Mouse (Mus musculus) liver (tissue): ENCODE measurements around the gene Eif2ak2.

Experiments used
- DNase-seq: peaks from one replicate; pipeline ENCODE4 v3.0.0-alpha.2; 2020; ENCODE audit warnings: mixed read lengths

Eif2ak2 gene

DNA sequence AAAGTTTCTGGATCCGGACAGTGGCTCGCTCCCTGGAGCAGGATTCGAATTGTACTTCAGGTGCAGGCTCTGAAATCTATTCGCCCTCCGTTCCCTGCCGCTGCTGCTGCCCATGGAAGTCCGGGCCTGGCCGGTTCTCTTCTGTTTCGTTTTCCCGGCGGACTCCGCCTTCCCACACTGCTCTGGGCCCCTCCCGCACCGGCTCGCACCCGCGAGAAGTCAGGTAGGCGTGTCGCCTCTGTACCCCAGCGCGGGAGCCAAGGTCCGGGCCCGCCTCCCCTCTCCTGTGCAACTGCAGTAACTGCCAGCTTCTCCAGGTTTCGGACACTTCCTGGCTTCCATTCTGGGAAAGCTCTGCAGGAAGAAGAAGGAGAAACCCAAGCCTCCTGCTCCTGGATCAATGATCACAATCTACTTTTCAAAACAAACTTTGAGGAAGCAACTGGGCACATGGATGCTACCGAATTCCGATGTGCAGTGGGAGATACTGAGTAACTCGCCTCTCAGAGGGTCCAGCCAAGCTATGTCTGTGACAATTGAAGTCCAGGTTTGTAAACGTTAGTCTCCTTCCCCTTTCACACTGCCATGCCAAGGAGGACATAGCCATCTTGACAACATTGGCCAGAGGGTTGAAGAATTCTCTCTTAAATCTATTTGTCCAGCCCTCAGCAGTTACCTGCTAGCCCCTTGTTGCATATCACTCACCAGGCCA lies at the start of gene Eif2ak2:
TSS of gene Eif2ak2 (minus strand) at position 173 of the 712 bp plus-strand sequence.
- DNase-seq = peak; percentile 91

DNA sequence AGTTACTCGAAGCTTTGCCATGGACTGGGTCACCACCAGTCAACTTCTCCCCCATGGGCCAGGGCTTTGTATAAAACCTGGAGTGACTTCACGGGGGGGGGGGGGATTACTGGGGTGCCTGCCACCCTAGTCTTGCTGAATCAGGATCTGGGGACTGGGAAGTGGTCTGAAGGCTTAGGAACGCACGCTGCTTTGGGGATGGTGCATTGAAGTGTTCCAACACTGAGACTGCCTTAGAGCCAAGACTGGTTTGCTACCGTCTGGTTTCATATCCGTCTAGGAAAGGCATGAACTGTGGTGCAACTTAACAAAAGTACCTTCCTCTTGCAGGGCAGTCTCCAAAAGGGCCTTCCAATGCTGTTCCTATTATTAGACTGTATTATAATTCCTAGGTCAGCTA lies 35.3 kb upstream of the Eif2ak2 start:
- no peak for DNase-seq

- no peak for DNase-seq
These were observed 34.5 kb upstream of the Eif2ak2 start for GRCm38 (mm10) chr17:78916899-78917298.

DNA sequence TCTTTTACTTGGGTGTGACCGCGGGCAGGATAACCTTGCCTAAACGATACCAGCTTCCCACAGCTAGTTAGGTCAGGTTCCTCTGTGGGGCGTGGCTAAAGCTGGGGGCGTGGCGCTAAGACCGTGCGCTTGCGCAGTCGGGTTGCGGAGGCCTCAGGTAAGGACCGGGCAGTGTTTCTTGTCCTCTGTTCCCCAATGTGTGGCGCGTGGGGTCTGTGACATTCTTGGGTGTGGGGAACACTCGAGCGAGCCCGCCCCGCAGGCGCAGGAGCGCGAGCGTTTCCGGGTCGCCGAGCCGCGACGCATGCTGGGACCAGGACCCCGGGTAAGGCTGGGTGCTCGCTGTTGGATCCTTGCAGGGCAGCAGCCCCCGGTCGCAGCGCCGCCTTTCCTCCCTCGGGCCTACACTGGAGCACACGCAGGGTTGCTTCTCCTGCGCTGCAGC lies 34.0 kb upstream of the Eif2ak2 start, which contains the start of gene Cebpzos:
TSS of gene Cebpzos (plus strand) at position 132 of the 445 bp plus-strand sequence.
- peak; percentile 95 for DNase-seq

DNA sequence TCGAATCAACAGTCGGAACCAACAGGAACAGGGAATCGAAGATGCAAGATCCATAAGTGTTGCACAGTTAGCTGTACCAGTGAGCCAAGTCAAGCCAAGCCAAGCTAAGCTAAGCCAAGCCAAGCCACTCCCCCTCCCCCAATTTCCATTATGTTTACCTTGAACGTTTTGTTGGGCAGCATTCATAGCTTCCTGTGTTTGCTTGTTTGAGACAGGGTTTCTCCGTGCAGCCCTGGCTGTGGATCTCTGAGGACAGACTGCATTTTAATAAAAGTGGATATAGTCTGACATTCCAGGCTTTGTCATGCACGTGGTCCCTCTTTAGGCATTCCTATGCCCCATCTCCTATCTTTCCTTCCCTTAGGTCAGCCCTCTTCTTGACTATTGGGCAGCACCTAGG lies 33.4 kb upstream of the Eif2ak2 start:
- no peak for DNase-seq

- no peak for DNase-seq
These were observed 31.5 kb upstream of the Eif2ak2 start for GRCm38 (mm10) chr17:78913921-78914320.

DNA sequence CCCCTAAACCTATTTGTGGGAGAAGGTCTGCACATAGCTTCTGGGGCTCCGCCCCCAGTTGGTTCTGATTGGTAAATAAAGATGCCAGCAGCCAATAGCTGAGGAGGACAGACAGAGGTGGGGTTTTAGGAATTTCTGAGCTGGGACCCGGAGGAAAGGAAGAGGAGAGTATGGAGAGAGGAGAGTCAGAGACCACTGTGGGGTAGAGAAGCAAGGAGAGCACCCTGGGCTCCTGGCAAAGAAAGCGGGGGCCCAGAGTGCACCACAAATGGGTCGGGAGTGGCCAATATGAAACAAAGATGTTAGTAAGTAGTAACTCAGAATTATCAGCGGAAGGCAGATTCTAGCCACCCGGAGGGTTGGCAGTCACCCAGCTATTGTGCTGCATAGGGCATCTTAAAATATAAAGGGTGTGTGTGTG lies 30.5 kb upstream of the Eif2ak2 start:
- peak; percentile 60 for DNase-seq

- DNase-seq = no peak
These were observed 27.0 kb upstream of the Eif2ak2 start for GRCm38 (mm10) chr17:78909374-78909773.

DNA sequence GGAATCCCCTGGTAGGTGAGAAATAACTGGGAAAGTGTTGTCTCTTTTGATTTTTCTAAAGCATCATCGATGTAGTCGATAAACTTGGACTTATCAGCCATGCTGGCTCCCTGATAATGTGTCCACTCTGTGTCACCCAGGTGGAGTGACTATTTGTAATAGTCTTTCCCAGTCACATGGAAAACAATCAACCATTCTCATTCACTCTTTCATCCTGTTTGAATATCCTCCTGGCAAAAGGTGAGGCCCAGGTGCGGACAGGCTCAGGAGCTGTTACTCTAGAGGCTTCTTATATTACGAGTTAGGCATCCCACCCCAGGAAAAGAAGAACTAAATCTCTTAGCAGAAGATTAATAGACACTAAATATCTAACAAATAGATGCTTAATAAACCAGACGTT lies 24.5 kb upstream of the Eif2ak2 start, which contains the start of gene Sult6b1:
TSS of gene Sult6b1 (minus strand) at position 101 of the 400 bp plus-strand sequence.
- DNase-seq = no peak

DNA sequence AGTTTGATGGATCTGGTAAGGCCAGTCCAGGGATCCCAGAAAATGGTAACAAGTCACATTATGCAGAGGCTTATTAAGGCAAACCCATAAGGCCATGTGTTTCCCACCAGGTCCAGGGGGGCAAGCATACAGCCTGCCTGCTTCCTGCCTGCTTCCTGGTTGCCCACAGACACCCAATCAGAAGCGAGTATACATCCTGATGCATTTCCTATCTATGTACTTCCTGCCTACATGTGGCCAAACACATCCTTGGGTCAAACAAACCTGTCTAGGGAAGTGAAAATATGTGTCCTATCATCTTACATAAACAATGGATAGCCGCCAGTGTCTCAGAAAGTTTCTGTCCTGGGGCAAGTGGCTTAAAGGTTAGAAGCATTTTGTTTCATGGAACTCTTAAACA lies 20.8 kb upstream of the Eif2ak2 start:
- DNase-seq = no peak

GRCm38 (mm10) chr17:78895394-78895793 lies 13.0 kb upstream of the Eif2ak2 start:
- peak; percentile 57 for DNase-seq

DNA sequence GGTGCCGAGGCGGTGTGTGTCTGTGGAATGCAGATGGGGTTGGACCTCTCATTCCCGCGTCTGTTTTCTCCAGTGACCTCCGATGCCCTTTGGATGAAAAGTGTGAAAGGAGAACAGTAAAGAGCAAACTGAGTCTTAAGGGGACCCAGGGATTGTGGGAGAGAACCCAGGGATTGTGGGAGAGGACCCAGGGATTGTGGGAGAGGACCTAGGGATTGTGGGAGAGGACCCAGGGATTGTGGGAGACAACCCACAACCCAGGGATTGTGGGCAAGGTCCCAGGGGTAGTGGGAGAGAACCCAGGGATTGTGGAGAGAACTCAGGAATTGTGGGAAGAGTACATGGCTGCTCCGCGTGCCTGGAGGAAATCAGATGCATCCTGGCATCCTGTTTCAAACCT lies 12.6 kb upstream of the Eif2ak2 start:
- no peak for DNase-seq

GRCm38 (mm10) chr17:78891020-78891419 lies 8.6 kb upstream of the Eif2ak2 start:
- DNase-seq = no peak

DNA sequence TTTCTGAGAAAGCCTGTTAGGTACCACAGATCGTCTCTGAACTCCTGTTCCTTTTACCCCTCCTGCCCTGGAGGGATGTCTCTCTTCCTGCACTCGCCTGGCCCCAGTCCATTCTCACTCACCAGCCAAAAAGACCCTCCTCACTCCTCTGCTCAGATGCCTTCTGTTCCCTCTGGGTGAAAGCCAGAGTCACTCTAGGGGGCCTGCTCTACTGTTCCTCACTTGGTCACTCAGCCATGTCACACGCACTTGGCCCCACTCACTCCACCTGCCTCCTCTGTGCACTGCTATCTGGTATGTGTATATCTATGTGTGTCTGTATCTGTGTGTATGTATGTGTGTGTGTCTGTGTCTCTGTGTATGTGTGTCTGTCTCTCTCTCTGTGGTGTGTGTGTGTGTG lies 6.8 kb upstream of the Eif2ak2 start:
- no peak for DNase-seq

DNA sequence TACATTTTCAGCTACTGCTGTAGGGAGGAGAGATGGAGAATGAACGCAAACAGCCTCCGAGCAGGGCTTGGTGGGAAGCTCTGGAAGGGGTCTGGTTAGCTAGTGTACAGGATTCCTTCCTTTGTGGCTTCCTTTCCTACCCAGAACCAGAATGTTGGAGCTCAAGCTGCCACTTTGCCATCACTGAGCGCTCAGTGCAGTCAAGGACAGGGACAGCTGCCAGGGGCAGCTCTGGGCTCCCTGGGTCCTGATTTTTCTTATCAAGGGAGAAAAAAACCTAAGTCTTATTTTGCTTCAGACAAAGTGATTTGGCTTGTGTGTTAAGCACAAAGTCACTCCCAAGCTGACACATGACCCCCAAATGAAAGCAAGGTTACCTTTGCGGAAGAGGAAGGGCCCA lies 6.2 kb upstream of the Eif2ak2 start:
- DNase-seq = no peak

GRCm38 (mm10) chr17:78885286-78886065 lies 3.1 kb upstream of the Eif2ak2 start:
- no peak for DNase-seq

DNA sequence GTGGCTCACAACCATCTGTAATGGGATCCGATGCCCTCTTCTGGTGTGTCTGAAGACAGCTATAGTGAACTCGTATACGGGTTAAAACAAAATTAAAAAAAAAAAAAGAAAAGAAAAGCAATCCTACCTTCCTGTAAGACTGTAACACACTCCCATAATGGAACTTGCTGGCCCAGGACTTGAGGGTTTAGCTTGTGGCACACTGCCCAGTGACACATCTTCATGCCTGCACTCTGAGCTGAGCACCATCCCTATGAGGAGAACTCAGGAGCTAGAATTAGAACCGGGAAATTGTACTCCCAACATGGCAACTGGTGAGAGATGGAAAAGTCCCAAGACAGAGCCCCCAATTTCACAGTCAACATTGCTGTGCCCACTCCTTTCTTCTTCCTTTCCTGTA lies 918 bp upstream of the Eif2ak2 start:
- no peak for DNase-seq

DNA sequence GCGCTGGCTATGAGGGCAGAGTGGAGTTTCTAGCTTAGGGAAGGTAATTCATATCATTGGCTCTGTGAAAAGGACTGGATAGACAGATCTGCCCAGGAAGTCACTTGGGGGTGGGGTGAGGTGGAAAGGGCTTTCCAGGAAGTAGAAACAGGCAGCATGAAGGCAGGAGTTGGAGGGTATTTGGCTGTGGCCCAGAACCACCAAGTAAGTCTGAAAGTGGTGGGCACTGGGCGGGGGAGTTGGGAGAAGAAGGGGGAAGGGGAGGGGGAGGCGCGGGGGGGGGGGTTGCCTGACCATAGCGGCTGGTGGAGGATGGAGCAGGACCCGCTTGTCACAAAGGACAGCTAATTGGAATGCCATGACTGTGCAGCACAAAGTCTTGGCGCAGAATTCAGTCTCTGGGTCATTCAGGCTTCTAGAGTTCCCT lies 482 bp downstream of the Eif2ak2 start:
- DNase-seq = peak; percentile 38

DNA sequence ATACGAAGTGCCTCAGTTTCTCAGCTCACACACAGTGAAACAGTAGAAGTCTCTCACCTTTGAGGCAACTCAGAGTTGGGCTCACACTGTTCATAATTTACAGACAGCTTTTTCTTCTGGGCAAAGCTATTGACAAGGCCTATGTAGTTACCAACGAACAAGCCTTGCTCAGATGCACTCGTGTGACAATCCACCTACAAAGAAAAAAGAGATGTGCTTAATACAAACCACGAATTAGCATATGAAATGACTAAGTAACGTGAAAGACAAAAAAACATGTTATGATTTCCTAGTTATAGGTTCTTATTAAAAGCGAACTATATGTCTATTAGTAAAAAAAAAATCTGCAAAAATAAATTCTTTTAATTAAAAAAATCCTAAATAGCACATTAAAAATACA lies 8.5 kb downstream of the Eif2ak2 start:
- DNase-seq = no peak

DNA sequence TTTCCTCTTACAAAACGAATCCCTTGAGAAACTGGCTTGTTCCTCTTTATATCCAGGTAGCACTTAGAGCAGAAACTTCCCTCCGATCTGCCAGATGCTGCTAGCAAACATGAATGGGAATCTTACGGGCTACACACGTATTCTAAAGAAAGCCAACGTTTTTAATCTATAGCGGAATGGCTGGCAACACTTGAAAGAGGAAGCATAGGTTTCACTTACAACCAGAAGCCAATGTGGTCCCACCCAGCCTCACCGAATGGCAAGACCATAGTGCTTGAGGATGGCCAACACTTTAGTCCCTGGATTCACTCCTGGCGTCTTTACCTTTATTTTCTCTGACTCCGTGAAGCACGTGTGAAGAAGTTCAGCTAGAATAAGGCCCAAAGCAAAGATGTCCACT lies 26.1 kb downstream of the Eif2ak2 start:
- DNase-seq = no peak

GRCm38 (mm10) chr17:78842271-78842928 lies 40.0 kb downstream of the Eif2ak2 start:
- DNase-seq = no peak

- no peak for DNase-seq
These were observed 46.3 kb downstream of the Eif2ak2 start for GRCm38 (mm10) chr17:78836056-78836455.
